Mouse (Mus musculus) gastrocnemius, postnatal 36 days (tissue): ENCODE results near the gene Prelid3b. TPM values are rescaled to one million over a fixed set of nuclear protein-coding genes. Genes with fewer than 3 reads are reported as not detected.

Experiments used
- DNase-seq, 2 experiments: peaks; one replicate each; pipeline ENCODE4 v3.0.0; 2022
- intact Hi-C: fragments of 180-260 bp; cut with DNase I; formaldehyde crosslinking; loops from one replicate; pipeline ENCODE4 v1.15.1; 2025
- total RNA-seq, 2 experiments: library from RNA; stranded (reverse); gene quantifications; 2 replicates each; pipeline ENCODE4 v1.2.3; 2021

Gene Prelid3b
- total RNA-seq, 2 experiments from 2014 or later: 43.1 to 48.1 TPM

DNA sequence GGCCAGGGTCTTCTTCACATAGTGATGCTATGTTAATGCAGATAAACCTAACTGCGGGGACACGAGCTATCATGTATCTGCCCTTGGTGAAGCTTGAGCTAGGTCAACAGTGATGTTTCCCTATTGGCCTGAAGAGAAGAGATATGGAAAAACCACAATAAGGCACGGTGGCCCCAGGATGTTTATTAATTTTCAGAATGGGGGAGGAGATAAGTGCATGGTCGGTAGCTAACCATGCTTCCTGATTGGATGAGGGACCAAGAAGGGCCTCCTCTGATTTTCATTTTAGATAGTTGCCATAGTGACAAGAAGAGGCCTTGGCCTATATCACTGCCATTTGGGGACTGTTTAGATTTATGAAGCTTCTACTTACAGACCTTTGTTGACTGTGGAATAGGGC, 2.5 kb downstream of the Prelid3b start:
- intact Hi-C loops: loop anchor here (5.0 kb wide), 1 partner anchor 138 kb away; no protein-coding TSS in a partner anchor

DNA sequence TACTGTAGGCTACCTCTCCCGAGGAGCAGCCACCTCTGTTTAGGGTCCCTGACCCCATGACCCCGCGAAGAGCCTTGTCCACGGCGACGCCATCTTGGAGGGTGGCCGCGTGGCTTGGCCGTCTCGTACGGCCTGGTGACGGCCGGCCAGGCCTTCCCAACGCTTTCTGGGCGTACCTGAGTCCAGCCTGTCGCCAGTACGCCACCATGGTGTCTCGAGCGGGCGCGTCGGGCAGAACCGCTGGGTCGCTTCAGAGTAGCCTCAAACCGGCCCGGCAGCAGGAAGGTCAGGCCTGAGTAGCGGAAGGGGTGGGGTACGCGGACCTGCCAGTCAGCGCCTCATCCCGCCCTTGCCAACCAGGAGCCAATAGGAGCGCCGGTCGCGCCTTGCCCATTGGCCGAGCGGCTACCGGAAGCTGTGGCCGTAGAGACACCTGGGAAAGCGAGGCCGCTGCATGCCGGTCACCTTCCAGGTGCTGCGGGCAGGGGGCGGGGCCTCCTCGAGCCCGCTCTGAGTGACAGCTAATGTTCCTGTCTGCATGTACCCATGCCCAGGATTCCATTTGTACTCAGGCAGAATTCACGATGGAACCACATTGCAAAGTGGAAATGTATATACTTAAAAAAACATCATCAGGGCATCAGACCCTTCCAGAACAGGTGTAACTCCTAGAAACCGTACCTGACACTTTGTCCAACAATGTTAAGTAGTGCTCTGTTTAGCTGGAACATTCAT, 8.9 kb downstream of the Prelid3b start, which contains the start of gene Atp5e:
Gene Atp5e (minus strand): TSS at position 317 of the 735 bp plus-strand sequence.
- DNase-seq: peak; percentile 91 to 94
- intact Hi-C loops: loop anchor here (5.0 kb wide), 1 partner anchor 137 kb away; no protein-coding TSS in a partner anchor

More for the DNA sequence above, 2.5 kb downstream of the Prelid3b start:
- no peak for DNase-seq

DNA sequence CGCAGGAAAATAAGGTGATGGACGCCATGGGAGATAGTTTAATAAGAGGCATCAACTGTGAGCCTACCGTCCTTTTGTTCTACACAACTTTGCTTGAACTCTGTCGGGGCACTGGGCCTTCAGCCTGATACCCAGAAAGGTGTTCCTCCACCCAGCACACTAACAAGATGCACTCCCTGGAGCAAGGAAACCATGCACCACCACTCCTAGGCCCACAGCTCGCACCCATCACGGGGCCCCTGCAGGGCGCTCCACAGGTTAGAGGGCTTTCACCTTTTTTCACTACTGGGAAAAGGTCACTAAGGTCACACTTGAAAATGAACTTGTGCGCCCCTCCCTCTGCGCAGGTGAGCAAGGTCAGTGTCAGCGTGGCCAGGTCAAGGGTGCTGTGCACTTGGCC, 9.5 kb downstream of the Prelid3b start:
- peak in 1 of 2 experiments; percentile 19 for DNase-seq
- intact Hi-C loops: loop anchor here (5.0 kb wide), 1 partner anchor 136 kb away; no protein-coding TSS in a partner anchor

DNA sequence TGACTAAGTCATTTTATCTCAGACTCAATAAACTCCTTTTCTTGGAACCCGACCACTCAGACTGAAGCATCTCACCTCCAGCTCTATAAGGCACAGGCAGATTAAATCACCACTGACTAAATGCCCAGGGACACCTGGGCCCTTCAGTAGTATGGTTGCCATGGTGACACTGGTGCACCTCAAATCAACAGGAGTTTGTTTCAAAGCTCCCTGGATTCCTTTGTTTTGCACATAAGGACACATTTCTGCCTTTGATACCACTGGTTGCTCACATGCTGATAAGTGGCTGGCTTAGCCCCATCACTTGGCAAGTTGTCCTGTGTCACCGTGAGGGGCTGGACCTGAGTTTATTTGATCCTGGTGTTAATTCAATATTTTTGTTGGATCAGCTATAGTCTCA, 13.5 kb downstream of the Prelid3b start:
- intact Hi-C loops: no loop called here
- no peak for DNase-seq

DNA sequence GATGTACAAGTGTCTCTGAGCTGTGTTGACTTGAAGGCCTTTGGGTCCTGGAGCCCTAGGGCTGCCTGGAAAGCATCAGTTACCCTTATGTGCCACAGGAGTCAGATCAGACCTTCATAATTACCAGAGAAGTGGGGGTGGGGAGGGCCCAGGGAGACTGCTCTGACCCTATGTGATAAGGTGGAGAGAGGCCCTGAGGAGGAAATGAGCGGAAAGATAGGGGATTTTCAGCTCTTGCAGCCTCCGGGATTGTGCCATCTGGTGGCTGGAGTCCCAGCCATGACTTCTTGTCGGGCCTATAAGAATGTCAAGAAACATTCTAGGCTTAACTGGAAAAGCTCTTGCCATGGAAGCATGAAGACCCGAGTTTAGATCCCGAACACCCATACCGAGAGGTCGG, 19.2 kb downstream of the Prelid3b start:
- DNase-seq: no peak
- intact Hi-C loops: no loop called here

DNA sequence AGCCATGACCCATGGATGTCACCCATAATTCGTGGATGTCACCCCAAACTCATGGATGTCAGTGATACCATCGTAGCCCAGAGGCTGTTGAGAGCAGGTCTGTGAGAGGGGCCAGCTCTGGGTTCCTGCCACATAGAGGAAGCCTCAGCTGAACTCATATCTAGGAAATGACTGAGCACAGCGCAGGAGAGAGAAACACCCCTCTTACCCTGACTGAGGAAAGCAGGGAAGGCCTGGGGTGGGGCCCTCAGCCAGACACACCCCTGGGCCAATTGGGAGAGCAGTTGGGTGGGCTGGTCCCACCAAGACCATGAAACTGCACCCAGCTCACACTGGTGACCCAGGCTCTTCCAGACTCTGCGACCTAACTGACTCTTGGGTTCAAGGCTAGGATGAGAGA, 22.5 kb downstream of the Prelid3b start, which contains the start of gene Tubb1:
Gene Tubb1 (plus strand): TSS at position 343 of the 400 bp plus-strand sequence.
- intact Hi-C loops: no loop called here
- no peak for DNase-seq

DNA sequence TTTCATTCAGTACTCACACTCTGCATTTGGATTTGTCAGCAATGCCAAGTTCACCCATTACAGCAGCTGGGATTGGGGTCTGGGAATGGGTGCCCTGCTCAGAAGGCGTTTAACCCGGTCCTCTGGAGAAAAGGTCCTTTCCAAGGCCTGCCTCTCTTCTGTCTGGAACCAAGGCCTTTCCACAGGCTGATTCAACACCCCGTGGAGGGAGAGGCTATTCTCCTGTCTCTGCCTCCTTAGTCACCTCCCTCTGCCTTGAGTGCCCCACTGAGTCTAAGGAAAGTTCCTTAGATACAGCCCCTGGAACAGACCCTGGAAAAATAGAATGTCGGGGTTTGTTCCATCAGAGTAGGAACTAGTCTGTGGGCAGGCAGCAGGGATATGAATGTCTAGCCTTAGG, 24.5 kb downstream of the Prelid3b start:
- no peak for DNase-seq
- intact Hi-C loops: no loop called here

DNA sequence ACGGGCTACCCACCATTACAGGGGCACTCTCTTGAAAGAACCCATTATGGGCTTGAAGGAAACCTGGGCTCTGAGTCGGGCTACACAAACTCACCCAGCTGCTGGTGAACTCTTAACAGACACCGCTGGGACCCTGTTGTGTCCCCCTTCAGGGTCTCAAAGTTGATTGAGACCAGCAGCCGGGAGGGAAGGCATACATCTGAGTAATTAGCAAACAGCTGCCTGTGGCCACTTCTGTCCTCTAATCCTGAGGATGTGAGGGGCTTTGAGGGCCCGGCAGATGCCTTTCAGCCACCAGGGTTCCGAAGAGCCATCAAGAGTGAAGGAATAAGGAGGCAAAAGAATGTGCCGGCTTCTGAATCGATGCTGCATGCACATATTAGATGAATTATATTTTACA, 26.0 kb downstream of the Prelid3b start:
- no peak for DNase-seq
- intact Hi-C loops: no loop called here

DNA sequence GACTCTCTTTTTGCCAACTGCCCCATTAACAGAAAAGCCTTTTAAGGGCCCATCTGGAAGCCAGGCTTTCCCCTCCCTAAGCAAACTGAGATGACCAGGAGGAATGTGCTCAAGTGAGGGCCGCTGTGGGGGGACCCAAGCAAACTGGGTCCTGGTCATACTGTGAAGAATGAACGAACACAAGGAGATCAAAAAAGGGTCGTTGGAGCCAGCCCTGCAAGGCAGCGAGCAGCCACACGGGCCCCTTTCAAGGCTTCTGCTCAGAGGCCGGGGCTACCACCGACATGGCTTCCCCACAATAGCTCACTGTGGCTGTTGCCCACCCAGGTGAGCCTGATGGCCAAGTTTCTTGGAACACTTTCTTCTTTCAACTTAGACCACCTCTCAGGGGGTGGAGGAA, 26.4 kb downstream of the Prelid3b start:
- DNase-seq: no peak
- intact Hi-C loops: no loop called here

DNA sequence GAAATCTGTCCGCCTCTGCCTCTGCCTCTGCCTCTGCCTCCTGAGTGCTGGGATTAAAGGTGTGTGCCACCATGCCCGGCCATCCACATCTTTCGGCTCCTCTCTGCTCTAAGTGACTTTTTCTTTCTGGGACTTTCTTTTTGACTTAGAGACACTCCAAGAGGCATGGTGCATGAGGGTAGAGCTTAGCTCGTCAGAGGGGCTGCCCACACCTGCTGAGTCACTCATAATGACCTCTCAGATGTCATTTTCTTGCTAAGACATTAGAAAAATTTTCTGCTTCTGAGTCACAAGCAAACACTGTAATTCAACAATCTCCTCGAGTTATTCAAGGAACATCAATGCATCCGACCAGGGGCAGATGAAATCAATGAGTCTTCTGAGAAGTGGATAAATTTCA, 27.9 kb downstream of the Prelid3b start:
- no peak for DNase-seq
- intact Hi-C loops: no loop called here

DNA sequence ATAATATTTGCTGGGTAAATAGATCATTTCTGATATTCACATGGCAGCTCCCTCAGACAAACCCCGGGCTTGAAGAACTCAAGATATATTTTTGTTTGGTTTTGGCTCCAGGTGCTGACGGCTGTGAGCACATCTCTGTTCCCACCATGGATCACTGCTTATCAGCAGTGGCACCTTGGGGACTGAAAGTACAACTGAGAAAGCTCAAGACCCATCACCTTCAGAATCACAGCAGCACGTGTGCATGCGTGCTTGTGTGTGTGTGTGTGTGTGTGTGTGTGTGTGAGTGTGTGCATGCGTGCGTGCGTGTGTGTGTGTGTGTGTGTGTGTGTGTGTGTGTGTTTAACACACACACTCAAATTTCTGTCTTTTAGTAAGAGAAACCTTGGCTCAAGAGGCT, 28.5 kb downstream of the Prelid3b start:
- DNase-seq: no peak
- intact Hi-C loops: no loop called here

DNA sequence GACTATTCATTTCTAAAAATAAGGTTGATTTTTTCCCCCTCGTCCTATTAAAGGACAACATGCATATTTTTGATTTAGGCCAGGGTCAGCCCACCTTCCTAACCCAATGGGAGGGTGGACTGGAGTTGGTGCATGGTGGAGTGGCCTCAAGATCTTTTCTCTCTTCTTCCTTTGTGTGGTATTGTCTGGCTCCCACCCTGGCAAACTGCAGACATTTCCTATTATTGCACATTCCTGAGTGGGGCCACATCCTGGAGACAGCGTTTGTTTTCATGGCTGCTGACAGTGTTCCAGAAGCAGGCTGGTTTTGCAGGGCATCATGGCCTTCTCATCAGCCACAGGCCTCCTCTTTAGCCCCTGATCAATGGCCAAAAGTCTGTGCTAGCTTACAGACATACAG, 29.8 kb downstream of the Prelid3b start:
- DNase-seq: no peak

DNA sequence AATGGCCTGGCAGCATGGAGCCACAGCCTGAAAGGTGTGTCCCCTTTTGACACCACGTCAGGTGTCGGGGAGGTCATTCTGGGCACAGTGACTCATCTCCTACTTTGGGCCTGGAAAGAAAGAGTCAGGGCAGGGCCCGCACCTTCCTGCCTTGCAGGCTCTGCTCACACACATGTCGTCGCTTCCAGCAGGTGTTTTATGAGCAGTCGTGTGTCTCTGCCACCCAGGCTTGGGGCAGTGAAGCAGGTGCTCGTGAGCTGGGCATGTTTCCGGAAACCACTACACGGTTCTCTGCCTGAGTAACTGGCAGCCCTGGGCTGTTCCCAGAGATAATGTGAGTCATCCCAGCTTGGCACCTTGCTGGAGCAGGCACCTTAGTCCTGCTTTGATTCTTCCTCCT, 30.4 kb downstream of the Prelid3b start:
- intact Hi-C loops: no loop called here
- no peak for DNase-seq

More for the DNA sequence above, 29.8 kb downstream of the Prelid3b start:
- intact Hi-C loops: no loop called here

DNA sequence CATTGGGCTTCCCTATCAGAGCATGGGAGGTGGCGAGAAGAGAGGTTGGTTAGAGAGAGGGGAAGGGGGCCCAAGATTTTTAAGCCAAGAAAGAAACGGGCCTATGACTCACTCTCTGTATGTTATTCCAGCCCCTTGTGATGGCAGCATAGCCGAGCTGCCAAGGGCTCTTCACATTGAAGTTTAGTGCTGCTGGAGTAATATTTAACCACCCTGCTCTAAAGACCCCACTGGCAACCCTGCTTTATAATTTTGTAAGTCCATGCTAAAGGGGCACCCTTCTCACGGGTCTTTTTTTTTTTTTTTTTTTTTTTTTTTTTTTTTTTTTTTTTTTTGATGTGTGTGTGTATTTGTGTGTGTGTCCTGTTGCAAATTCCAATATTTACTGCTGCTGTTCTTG, 31.0 kb downstream of the Prelid3b start:
- no peak for DNase-seq
- intact Hi-C loops: no loop called here

DNA sequence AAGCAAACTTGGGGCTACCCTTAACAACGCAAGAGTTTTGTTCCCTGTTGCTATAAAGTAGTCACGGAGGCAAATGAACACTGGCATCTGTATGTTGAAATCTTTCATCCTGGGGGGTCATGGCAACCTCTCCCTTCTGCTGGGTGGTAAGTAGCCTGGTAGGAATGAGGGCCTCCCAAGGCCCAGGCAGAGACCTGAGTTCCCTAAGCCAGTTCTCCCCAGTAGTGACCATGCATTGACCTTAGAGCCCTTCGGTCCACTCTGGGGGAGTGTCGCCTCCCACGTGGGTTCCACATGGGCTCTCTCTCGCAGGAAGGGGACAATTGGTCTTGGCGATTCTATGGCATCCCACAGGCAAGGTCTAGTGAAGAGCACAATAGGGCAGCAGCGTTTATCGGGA, 32.9 kb downstream of the Prelid3b start:
- no peak for DNase-seq
- intact Hi-C loops: no loop called here

DNA sequence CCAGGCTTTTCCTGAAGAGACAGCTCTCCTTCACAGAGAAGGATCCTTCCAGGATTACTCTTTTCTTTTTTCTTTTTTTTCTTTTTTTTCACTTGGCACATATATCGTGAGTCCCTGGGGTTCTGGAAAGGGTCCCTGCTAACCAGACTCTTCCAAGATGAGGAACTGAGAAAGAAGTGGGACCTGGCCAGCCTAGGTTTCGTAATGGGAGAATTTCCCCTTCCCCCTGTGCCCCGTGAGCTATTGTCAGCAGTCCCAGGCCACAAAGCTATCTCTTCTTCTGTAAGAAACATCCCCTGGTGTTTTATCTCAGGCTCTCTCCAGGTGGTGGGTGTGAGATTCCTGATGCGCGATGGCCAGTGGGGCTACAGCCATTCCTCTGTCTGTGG, 33.4 kb downstream of the Prelid3b start:
- intact Hi-C loops: no loop called here

DNA sequence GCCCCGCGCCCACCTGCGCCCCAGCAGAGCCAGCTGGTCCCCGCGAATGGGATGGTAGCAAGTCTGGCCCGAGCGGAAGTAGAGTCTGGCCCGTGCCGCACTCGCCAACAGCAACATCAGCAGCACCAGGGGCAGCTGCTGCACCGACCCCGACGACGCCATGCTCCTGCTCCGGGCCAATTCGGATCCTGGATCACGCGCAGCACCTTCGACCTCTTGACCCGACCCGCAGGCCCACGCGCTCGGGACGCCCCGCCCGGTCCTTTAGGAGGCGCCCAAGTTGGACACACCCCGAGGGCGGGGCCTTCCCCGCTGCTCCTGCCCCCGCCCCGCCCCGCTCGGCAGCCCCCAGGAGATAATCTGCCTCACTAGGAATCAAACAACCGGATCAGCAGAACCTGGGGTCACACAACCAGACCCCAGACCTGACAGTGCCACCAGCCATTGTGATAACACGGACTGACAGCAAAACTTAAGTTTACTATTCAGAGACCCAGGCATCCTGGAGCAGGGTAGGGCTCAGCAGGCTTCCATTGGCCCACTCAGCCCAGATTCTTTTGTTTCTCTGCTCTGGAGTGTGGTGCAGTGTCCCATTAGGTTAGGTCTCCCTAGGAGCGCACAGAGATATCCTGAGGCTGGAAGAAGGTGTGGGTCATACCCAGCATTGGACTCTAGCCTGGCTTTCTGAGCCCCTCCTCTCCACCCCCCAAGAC, 34.0 kb downstream of the Prelid3b start, which contains the start of gene Ctsz:
Gene Ctsz (minus strand): TSS at position 303 of the 713 bp plus-strand sequence.
- peak; percentile 74 to 75 for DNase-seq
- intact Hi-C loops: no loop called here

More for the DNA sequence above, 33.4 kb downstream of the Prelid3b start:
- no peak for DNase-seq

DNA sequence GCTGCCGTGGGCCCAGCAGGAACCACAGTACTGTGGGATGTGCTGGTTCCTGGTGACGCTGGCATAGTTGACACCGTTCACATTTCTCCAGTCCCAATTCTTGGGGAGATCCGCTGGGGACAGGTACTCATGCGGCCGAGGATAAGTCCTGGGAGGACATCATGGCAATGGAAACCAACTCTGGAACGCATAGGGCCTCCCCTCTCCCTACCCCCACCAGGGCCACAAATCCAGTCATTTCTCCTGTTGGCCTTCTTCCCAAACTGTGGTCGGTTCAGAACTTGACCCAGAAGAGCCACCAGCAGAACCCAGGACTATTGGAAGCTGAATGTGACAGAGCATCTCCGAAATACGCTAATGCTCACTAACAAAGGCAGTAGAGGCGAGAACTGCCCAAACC, 34.7 kb downstream of the Prelid3b start:
- no peak for DNase-seq
- intact Hi-C loops: no loop called here

DNA sequence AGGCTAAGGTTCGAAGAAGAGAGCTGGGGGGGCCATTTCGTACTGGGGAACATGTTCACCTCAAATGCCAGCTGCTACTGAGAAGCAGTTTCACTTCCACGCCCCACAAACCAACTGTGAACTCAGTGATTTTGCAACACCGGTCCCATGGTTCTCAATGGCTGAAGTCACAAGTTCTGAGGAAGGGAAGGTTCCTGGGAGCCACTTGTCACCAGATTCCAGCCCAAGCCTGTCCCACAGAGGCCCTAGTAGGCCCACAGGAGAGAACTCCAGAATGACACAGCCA, 35.2 kb downstream of the Prelid3b start:
- intact Hi-C loops: no loop called here
- no peak for DNase-seq

DNA sequence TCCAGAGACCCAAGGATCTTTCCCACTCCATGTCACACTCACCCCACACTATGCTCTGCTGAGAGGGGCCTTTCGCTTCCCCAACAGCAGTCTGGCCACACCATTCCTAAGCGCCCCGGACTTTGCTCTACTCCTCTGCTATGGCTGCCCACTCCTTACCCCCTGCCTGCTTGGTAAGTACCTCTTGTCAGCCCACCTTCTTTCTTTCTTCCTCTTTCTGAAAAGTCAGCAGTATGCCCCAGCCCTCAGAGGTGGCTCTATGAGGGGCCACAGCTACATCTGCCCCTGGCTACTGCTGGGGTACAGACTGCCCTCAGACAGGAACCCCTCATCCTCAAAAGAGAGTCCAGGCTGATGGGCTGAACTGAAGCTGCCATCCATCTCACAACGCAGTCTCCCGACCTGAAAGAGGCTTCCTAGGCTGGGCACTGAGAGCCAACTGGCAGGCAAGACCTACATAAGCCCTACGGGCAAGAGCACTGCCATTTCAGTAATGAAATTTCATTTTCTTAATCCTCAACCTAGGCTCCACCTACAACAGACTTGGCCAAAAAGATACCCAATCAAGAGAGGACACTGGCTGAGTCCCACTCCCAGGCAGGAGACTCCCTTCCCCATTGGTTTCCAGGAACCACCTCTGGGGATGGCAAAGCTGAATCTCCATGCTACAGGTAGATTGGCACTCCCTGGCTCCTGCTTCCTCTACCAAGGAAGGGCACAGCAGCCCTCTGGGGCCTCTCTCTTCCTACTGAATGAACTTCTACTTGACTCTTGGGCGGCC, 35.8 kb downstream of the Prelid3b start:
- DNase-seq: no peak
- intact Hi-C loops: no loop called here

DNA sequence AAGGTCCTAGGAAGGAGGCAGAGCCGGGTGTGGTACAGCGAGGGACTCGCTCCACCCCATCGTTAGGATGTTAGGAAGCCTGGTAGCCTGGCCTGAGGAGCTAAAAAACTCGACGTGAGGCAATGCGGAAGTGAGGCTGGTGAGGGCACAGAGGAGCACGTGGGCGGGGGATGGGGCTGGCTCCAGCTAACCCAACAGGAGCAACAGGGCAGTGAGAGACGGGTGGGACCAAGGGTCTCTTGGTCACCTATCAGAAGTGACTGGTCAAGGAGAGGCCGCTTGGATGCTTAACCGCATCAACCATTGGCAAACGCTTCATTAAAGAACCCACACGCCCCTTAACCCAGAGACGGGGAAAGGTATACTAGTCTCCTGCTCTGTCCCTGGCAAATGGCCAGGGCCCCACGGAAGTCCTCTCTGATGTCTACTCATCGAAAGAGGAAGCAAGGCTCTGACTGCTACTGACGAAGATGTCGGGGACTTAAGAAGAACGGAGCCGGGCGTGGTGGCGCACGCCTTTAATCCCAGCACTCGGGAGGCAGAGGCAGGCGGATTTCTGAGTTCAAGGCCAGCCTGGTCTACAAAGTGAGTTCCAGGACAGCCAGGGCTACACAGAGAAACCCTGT, 36.7 kb downstream of the Prelid3b start:
- intact Hi-C loops: no loop called here
- no peak for DNase-seq
